Mouse (Mus musculus): ENCODE measurements around the gene Gda.

Gda gene

DNA sequence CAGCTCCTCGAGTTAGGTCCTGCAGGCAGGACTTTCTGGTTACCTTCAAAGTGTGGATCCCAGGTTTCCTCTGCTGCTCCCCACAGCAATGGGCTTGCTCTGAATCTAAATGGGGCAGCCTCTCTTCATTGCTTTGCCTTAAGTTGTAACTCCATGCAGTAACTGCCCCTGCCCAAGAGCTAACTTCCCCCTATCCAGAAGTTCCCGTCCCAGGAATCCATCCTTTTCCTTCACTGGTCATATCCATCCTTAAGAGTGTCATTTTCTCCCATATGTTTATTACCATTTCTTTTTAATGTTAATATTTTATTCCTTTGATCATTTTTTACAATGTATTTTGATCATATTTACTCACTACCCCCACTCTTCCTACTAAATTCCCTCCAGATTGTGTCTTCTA lies at the start of gene Gda:
Gda (minus strand) TSS at position 101 of the 400 bp plus-strand sequence.
- DNase-seq (ENCODE audit: extremely low read depth, insufficient read length, low spot score): no peak

DNA sequence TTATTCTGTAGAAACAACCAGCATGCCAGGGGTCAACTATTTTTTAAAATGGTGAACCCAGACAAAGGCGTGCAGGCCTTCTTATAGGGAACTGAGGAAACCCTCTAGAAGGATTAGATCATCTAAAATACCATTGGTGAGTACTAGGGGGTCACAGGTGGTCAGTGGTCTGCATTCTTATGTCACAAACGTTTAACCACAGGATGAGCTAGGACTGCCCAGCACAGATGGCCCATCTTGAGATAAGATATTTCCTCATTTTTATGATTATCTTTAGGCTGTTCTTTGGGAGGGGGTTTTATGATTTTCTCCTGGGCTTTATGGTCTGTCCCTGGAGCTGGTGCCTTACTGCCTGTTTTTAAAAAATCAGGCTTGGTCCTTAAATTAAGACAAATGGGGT lies 47.0 kb upstream of the Gda start:
- no peak for DNase-seq (ENCODE audit: extremely low read depth, insufficient read length, low spot score)

DNA sequence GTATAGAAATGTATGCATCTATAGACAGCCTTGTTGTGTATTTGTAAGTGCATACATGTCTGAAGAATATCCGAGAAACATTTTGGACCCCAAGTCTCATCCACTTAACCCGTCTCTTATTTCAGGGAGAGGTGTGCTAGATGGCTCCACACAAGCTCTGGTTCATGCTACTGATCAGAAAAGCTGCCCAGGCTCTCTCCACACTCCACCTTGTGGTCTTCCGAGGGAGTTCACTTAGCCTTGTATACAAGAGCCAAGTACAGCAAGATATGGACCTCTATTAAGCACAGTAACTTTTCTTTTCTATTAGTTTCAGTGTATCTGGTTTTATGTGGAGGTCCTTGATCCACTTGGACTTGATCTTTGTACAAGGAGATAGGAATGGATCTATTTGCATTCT lies 36.9 kb upstream of the Gda start:
- no peak for DNase-seq (ENCODE audit: extremely low read depth, insufficient read length, low spot score)

DNA sequence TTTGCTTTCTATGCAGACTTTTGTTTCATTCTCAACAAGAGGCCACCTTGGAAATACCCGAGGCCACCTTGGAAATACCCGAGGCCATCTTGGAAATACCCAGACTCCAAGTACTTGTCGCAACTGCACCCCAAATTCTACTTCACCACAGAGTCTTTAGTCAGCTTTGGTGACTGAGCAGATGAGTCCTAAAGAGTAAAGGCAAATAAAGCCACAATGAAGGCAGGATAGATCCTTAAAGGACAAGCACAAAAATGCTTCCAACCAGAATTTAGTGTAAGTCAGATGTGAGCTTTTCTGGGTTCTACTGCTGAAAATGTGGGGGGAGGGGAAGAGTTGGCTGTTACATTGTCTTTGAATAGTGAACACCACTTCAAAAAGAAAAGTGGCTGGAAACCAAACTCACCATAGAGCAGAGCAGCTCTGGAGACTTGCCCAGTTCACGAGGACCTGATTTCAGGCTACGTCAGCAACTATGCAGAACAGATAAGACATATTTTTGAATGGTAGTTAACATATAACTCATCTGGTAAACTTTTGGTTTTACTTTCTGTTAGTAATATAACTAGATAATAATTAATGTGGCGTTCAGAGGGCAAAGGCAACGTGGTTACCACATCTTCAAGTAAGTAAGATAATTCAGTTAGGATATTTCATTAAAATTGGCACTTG lies 34.5 kb upstream of the Gda start:
- no peak for DNase-seq (ENCODE audit: extremely low read depth, insufficient read length, low spot score)

DNA sequence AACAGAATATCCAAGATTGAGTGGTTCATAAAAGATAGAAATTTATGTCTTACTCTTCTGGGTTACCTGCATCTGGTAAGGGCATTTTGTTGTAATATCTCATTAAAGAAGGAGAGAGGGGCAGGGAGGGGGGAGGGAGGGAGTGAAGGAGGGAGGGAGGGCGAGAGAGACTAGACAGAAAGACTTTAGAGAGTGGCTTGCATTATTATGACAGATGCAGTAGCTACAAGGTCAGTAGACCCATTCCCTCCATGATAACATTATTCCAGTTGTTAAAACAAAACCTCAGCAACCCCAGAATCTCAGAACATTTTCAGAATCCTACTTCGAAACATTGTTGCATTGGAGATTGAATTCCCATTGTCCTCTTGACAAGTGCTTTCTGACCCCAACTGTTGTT lies 33.9 kb upstream of the Gda start:
- no peak for DNase-seq (ENCODE audit: extremely low read depth, insufficient read length, low spot score)

DNA sequence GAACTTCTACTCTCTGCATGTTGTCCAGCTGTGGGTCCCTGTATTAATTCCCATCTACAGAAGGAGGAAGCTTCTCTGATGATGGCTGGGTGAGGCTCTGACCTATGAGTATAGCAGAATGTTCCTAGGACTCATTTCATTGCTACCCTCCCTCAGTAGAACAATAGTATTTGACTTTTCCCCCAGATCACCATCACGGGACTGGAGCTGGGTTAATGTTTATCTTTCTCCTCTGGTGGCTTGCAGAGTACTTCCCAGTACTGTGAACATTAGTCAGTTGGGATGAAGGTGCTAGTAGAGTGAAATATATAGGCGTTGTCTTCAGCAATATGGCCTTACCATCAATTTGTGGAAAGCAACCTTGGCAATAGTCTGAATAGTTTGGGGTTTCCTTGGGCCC lies 31.5 kb upstream of the Gda start:
- DNase-seq (ENCODE audit: extremely low read depth, insufficient read length, low spot score): no peak

DNA sequence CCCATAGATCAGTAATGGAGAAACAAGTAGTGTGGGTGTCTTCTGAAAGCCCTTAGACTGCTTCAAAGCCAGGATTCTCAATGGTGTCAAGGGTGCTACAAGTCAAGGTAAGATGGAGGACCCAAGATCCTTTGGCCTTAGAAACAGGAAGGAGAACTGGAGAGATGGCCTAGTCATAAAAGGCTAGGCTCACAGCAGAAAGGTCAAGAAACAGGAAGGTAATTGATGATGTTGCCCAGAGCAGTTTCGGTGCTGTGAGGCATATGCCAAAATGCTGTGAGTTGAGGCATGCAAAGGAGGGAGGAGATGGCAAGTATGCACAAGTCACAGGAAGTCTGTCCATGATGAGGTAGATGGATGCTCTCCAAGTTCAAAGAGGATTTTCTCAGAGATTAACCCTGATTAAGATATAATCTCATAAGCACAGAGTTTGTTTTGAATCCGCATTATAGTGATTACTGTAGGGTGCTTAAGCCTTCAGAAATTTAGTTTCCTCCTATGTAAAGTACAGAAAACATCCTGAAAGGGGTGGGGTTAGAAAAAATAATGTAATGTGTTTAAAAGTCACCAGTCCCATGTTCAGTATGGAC lies 26.2 kb upstream of the Gda start:
- DNase-seq (ENCODE audit: extremely low read depth, insufficient read length, low spot score): no peak

DNA sequence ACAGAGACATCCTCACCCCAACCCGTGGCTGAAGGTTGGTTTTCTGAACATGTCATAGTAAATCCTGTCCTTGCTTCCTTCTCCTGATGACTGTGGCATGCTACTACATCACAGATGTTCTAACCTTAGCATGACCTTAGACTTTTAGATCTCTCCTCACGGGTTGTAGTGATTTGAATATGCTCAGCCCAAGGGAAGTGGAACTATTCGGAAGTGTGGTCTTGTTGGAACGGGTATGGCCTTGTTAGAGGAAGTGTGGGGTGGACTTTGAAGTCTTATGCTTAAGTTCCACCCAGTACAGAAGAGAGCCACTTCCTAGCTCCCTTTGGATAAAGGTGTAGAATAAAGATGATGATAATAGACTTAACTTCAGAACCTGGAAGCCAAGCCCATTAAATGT lies 22.6 kb upstream of the Gda start:
- no peak for DNase-seq (ENCODE audit: extremely low read depth, insufficient read length, low spot score)

DNA sequence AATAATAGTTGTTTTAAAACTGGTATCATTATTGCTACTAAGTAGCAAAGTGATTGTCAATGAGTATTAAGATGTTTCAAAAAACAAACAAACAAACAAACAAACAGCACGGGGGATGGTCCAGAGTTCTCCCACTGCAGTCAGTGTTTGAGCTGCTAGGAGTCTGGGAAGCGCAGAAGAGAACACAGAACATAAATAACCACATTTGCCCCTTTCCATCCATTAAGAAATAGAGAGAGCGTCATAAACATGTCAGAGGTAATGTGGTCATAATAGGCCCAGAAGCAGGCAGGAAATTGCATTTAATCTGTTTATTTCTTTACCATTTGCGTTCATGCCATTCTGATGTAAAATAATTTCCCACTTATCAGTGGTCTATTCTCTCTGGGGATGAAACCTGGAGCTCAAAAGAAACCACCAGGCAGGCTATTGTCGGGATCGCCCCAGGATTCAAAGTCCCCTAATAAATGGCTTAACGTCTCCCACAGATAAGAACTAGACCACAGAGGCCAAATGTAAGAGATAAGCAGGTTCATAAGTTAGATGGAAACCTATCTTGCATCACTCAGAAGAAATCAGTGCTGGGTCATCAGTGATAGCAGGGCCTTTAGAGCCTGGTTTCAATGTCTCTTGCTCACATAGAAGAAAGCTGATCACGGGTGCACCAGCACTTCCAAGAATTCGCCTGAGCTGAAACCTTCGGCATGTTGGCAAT lies 20.7 kb upstream of the Gda start:
- no peak for DNase-seq (ENCODE audit: extremely low read depth, insufficient read length, low spot score)

DNA sequence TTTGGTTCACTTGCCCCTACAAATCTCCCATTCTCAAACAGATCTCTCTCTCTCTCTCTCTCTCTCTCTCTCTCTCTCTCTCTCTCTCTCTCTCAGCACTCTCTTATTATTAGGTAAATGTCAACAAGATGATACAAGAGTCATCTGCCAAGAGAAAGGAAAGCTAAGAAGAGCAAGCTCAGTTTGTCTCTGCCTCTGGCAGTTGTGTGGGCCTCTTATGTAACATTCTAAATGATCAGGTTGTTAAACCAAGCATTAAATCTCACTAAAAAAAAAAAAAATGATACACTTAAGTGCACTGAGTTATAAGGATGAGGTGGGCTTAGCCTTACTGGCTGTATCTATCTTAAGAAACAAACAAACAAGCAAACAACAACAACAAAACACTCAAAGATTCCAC lies 18.1 kb upstream of the Gda start:
- DNase-seq (ENCODE audit: extremely low read depth, insufficient read length, low spot score): no peak

DNA sequence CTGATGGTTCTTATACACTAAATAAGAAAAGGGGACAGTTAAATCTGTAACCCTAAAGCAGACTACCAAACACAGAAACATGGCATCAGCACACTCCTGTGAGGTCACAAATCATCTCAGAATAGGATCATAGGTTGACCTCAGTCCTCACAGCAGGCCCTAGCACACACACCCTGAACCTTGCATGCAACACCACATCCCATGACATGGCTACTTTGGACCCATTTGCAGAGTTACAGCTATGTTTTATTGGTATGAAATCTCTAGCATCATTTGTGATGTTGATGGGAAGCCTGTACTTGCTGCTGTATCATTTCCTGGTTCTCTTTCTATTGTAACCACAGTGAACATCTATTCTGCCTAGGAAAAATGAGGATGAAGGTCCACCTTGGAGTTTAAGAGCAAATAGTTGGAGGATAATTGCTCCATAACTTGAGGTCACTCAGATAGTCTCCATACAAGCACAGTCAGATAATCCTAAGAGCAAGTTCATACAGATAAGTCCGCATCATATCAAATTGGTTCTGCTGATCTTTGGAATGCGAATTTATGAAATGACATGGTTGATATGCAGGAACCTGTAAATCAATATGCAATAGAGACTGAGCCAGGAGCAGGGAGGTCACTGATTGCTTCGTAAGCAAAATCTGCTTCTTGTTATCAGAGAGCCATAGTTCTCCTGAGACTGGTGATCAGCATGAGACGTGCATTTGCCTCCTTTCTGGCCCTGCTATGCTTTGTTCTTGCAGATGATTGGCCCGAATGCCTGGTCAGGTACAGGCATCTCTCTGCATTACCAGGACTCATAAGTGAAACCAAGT lies 14.1 kb upstream of the Gda start:
- no peak for DNase-seq (ENCODE audit: extremely low read depth, insufficient read length, low spot score)

DNA sequence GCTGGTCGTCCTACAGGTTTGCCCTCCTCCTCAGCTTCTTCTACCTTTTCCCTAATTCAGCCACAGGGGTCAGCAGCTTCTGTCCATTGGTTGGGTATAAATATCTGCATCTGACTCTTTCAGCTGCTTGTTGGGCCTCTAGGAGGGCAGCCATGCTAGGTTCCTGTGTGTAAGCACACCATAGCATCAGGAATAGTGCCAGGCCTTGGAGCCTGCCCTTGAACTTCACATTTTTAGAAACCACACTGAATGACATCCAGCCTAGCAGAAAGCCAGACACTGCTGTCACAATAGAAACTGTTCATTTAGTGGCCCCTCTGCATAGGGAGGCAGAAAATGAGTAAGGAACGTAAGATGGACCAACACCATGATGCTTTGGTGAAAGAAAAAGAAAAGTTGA lies 8.9 kb upstream of the Gda start:
- no peak for DNase-seq (ENCODE audit: extremely low read depth, insufficient read length, low spot score)

DNA sequence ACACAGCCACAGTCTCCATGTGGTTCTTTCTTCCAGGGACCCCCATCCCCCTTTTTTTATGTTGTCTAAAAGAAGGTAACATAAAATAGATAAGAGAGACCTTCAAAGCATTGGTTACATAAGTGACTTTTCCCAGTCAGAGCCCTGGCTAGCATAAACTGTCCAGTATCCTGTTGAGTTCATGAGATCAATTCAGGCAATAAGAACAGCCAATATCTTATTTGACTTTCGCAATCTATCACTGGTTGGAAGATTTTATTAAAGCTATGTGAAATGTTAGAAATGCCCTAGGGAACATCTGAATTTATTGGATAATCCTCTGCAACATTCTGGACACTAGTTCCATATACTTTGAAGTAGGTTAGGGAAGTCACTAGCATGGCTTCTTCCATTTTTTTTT lies 7.8 kb upstream of the Gda start:
- DNase-seq (ENCODE audit: extremely low read depth, insufficient read length, low spot score): no peak

DNA sequence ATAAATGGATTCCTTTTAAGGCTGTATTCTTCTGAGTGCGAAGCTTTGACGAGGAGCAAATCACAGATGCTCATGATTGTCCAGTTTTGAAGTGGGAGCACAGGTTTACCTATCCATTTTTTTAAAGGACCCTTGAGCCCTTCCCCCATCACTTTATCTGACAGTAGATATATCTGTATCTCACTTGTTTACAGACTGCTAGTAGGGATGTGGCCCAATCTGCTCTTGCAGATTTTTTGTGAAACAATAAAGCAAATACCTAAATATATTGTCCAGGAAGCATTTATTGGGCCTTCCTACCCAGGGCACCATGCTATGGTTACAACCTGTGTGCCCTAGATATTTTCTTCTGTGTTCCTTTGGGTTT lies 6.8 kb upstream of the Gda start:
- DNase-seq (ENCODE audit: extremely low read depth, insufficient read length, low spot score): no peak

DNA sequence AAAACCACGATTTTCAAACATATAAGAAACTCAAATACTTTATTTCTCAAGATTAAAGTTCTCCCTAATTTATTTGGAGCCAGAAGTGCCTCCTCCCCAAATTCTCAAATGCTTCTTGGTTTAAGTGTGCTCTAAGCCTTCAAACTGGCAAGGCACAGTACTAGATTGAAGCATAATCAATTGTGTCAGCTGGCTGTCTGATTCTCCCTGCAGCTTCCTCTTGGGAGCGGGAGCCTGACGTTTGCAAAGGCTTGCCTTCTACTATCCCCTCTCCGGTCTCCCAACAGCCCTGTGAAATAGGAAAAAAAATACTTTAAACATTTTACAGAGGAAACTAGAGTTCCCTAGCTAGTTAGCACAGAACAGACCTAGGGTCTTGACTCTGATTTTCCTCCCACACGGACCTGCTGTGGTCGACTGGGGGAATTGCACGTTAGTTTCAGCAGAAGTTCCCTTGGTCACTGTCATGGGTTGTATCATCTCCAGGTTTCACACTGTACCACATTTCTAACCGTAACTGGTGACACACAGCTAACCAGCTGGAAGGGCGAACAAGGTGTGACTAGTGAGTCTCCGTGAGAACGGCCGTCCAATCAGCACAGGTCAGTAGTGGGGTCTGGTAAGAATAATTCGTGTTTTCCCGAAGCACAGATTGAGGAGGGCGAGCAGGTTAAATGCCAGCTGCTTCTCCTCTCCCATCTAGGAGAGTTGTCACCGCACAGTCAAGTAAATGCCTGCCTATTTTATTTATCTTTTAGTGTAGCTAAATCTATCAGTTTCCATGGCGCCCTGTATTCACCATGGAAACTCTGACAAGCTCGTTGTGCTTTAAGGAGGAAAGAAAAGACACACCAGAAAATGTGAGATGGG lies 6.2 kb upstream of the Gda start:
- DNase-seq (ENCODE audit: extremely low read depth, insufficient read length, low spot score): no peak

DNA sequence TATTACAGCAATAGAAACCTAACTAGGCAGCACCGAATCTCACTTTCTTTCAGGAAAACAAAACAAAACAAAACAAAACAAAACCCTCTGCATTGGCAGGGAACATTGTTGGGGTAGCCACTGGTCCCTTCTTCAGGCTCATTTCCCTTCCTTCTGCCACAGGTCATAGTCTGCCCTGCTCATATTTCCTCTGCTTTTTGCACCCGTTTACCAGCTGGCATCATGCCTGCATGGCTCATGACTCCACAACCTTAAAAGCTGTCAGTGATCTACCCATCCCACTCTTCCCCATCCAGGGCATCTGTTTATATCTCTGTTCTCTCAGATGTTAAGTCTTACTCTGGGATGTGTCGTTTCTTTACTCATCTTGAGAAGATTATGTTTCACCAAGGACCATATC lies 5.3 kb upstream of the Gda start:
- no peak for DNase-seq (ENCODE audit: extremely low read depth, insufficient read length, low spot score)

DNA sequence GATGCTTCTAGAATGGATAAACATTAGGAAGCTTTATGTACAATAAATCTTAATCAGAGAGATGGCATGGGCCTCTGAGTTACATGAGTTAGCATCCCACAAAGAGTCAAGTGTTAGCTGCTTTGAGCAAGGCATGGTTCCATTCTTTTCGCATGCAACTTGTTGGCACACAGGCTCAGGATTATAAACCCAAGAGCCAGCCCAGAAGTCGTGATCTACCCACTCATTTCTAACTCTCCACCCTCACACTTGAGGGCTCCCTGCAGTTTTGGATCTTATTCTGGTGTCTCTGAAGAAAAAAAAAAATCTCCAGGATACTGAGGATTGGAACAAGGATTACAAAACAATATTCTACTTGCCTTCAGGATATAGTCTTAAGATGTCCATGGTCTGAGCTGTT lies 4.5 kb upstream of the Gda start:
- no peak for DNase-seq (ENCODE audit: extremely low read depth, insufficient read length, low spot score)

DNA sequence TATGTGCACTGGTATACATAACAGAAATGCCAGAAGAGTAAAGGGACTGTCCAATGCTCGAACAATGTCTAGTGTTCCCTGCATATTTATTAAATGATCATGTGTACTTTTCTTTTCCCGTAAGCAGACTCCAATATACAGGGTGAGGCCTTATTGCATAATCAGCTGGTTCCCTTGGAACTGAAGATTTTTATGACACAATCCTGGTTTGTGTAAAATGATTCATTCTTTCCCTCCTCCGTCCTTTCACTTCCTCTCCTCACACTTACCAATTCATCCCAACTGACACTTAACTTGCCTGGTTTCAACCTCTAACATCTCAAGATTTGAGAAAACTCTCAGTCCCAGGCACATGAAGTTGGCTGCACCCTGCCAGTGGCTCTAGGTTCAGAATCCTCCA lies 3.5 kb upstream of the Gda start:
- no peak for DNase-seq (ENCODE audit: extremely low read depth, insufficient read length, low spot score)

DNA sequence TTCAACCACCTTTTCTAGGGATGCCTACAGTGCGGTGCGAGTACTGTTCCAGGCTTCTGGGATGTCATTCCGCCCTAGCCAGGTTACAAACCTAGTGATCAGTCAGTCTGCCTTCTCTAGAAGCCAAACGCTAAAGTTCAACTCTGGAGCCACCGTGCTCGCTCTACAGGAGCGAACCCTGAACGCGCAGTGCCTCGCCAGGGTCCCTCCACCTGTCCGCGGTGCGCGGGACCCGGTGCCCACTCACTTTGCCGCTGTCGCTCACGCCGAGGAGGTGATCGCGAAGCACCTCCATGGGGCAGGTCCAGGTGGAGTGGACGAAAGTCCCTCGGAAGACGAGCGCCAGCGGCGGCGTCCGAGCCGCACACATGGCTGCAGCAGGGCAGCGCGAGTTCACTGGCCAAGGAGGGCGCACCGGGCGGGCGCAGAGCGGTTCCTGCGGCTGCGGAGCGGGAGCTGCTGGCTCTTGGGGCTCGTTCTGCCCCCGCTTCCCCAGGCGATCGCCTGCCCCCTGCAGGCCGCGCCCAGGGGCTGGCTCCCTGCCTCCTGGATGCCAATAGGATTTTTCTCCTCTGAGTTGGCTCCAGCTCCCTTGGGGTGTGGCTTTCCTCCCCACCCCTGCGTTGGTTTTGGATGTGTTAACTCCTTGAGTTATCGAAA lies 994 bp downstream of the Gda start:
- peak; percentile 4 for DNase-seq (ENCODE audit: extremely low read depth, insufficient read length, low spot score)

Measured in 3134 (cell line).